Mouse (Mus musculus): Measurements from ENCODE around the gene Lbh.

Lbh gene

DNA sequence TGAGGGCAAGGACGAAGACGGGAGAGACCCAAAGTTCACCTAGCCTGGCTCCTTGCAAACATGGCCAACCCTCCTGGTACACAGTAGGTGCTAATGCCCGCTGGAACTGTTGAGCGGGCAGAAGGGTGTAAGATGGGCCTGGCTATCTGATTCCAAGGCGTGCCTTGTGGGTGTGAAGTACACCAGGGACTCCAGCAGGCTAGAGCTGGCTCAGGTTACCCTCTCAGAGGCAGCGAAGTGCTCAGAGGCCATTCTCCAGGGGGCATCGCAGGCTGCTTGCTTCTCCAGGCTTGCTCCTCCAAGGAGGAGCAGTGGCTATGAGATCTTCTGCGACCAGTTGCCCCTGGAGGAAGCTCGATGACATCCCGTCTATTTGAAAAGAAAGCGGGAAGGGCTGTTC lies 6.8 kb upstream of the Lbh start:
- DNase-seq (ENCODE audit: low spot score in 2 of 2): no peak

GRCm38 (mm10) chr17:72911751-72912150 lies 6.4 kb upstream of the Lbh start:
- no peak for DNase-seq (ENCODE audit: low spot score in 2 of 2)

DNA sequence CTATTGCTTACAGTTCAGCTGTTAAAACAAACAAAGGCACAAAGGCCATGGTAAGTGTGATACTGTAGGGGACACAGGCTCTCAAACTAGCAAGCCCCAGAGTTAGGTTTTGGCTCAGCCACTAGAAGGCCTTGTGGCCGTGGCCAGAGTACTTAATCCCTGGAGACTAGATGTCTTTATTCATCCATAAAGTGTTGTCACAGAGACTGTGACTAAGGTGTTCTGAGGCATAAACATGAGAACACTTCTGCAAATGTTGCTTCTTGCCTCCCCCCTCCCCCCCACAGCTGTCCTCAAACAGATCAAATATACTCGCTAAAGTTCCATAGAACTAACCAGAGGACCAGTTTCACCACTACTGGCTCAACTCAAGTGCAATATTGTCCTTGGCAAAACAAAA lies 4.0 kb upstream of the Lbh start:
- DNase-seq (ENCODE audit: low spot score in 2 of 2): no peak

DNA sequence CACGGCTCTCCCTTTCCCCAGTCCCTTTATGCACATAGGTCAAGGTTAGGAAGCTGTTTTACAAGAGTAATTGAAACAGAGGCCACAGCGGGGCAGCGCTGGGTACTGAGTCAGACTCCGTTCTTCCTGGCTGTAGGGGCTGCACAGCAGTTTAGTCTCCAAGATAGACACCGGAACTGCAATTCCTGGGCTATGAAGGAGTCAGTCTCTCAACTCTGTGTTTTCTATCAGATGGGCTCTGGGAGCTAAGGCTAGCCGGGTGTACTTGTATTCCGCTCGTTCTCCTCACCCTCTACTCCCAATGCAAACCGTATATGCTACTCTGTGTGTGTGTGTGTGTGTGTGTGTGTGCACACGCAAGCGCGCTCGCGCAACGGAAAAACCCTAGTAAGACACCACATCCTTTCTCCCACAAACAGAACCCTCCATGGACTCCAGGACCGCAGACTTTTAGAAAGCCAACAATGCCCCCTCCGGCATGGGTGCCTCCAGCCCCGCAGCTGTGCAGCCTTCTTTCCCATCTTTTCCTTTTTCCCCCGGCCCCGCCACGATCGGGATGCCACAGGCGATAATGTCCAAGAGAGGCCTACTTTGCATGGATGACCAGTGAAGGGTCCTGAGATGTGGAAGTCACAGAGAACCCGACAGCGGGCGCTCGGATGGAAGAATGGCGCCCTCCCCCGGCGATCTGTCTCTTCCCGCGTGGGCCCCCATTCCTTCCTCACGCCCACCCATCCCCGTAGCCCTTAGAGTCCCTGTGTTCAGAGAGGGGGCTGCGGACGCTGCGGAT lies 669 bp upstream of the Lbh start:
- peak in 1 of 2 experiments; percentile 42 for DNase-seq (ENCODE audit: low spot score in 2 of 2)

GRCm38 (mm10) chr17:72918571-72919541 lies 751 bp downstream of the Lbh start:
- DNase-seq (ENCODE audit: low spot score in 2 of 2): peak in 1 of 2 experiments; percentile 55

DNA sequence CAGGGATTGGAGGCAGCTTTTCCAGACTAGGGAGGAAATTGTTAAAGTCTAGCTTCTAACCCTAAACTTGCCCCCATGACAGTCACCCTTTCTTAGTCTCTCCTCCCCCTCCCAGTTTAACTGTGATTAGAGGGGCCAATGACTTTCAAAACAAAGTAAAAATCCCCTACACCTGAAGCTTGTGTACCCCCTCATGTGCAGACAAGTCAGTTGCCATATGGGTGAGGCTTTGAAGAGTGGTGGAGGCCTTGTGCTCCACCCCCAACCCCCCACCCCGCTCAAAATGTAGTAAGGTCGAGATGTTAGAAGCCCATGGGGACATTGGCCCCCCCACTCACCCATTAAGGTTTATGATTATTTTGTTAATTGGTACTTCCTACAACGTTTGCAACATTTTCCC lies 1.5 kb downstream of the Lbh start:
- DNase-seq (ENCODE audit: low spot score in 2 of 2): no peak

DNA sequence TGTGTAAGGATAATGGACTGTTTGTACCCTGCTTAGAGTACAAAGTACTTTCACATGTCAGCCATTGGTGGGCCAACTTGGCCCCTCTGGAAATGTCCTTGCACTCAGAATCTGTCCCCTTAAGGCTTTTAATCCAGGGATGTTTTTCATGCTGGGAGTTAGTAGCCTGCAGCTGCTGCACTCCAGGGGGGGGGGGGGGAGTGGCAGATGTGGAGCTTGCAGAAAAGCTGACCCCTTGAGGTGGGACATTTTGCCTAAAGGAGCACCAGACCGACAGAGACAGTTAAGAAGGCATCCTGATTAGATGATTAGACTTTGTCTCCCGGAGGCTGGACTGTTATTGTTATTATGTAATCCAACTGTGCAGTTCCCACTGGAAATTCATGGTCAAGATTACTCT lies 2.3 kb downstream of the Lbh start:
- DNase-seq (ENCODE audit: low spot score in 2 of 2): no peak

- no peak for DNase-seq (ENCODE audit: low spot score in 2 of 2)
These were observed 2.9 kb downstream of the Lbh start for GRCm38 (mm10) chr17:72920971-72921370.

DNA sequence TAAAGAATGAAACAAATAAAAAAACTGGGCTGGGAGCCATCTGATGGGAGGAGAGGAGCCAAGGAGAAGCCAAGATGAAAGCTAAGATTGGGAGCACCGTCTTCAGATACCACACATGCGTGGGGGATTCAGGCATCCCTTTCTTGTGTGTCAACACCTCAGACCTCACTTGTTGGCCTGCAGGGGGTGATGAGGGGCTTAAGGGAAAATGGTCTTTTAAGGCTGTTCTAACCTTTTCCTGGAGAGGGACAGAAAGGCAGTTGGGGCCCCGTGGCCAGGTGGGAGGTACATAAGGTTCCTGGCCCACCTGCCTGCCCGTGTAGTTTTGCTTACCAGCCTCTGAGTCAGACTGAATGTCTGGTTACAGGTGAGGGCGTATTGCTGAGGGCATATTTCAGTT lies 4.1 kb downstream of the Lbh start:
- no peak for DNase-seq (ENCODE audit: low spot score in 2 of 2)

DNA sequence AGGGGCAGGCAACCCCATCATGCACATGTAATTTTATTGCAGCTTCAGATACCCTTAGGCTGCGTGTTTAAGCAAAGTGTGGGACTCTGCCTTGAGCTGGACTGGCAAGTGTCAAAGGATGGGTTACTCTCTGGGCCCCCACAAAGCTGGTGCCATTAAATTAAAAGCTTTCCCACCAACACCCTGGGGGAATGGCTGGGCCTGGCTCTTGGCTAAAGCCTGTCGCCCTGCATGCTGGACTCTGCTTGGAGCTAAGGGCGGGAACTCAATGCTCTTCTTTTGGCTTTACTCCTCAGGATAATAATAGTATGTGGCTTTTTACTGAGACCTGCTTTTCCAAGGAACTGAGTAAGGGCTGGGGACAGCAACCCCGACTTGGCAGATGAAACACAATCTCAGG lies 5.2 kb downstream of the Lbh start:
- DNase-seq (ENCODE audit: low spot score in 2 of 2): no peak

DNA sequence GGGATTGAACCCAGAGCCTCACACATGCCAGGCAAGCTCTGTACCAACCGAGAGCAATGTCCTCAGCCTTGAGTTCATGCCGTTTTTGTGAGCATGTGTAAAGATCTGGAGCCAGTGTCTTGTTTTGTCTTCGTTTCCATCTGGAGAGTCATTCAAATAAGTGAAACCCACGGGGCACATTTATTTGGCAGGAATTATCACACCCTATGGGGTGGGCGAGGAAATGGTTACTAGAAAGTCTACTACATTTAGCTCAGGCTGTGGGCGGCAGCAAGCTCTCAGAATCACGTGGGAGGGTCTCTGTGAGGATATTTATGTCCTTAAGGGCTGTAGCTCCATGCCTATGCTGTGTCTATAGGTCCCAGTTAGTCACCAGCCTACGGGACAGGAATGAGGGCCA lies 6.2 kb downstream of the Lbh start:
- peak; percentile 41 to 72 for DNase-seq (ENCODE audit: low spot score in 2 of 2)

GRCm38 (mm10) chr17:72925111-72925510 lies 7.0 kb downstream of the Lbh start:
- no peak for DNase-seq (ENCODE audit: low spot score in 2 of 2)

- peak; percentile 64 to 84 for DNase-seq (ENCODE audit: low spot score in 2 of 2)
These were observed 7.9 kb downstream of the Lbh start for GRCm38 (mm10) chr17:72925804-72926617.

DNA sequence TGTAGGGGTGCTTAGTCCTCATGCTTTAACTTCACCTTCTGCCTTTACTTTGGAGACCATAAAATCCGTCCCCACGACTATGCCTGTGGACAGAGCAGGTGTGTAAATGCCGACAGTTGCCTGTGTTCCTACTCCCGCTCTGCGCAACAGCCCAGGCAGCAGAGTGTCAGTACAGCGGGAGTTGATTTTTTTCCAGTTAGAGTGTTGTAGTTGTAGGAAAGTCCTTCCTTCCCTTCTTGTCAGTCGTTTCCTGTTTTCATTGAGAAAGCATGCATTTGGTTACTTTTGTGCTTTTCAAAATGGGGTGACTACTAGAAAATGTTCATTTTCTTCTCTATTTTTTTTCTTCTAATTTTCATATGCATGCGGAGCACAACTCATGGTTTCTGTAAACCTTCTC lies 8.9 kb downstream of the Lbh start:
- DNase-seq (ENCODE audit: low spot score in 2 of 2): no peak

GRCm38 (mm10) chr17:72933116-72933515 lies 15.0 kb downstream of the Lbh start:
- no peak for DNase-seq (ENCODE audit: low spot score in 2 of 2)

- no peak for DNase-seq (ENCODE audit: low spot score in 2 of 2)
These were observed 16.0 kb downstream of the Lbh start for GRCm38 (mm10) chr17:72934146-72934545.

GRCm38 (mm10) chr17:72934653-72935052 lies 16.5 kb downstream of the Lbh start:
- DNase-seq (ENCODE audit: low spot score in 2 of 2): no peak

- no peak for DNase-seq (ENCODE audit: low spot score in 2 of 2)
These were observed 17.8 kb downstream of the Lbh start for GRCm38 (mm10) chr17:72935921-72936320.

GRCm38 (mm10) chr17:72936336-72936735 lies 18.2 kb downstream of the Lbh start:
- no peak for DNase-seq (ENCODE audit: low spot score in 2 of 2)

DNA sequence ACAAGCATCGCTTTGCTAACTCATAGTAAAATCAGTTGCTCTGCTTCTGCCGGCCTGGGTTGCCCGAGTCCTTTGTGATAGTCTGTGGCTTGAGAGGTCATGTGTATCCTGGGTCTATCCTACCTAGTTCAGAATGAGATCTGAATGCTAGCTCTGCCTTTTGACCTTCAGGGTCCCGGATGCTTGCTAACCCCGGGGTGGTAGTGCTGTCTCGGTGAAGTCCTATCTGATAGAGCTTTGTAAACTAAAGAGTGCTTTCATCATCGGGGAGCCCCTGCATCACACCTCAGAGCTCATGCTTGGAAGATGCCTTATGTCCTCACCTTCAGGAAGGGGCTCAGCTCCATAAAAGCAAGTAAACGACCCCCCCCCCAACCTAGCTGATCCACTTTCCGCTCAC lies 19.1 kb downstream of the Lbh start:
- DNase-seq (ENCODE audit: low spot score in 2 of 2): no peak

DNA sequence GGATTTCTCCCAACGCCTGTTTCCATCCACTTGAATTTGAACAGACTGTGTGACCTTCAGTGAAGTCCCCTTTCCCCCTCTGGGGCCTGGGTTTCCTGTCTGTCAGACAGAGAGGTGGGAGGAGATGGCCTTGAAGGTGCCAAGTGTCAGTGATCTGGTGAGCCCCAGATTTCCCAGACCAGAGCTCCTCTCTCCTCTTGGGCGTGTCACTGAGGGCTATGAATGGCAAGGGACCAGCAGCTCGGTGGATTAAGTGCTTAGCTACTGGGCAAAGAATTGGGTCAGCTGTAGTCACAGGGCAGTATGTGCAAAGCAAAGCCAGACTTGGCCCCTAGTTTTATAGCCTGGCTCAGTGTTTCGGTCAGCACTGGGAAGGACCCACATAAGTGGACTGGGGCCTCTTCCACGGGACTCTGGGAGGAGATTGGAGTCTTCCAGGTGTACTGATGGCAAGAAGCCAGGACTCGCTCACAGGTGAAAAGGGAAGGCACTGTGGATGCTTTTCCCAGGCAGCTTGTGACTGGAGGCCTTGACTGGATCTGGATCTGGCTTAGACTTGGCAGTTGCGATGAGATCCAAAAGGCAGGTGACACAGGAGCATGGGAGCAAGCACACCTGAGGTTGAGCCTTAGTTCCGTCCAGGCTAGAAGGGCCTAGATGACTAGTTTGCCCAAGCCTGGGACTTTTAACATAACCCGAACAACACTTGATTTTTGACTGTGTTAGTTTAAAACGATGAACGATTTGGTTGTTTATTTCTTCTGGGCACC lies 20.1 kb downstream of the Lbh start:
- DNase-seq (ENCODE audit: low spot score in 2 of 2): no peak
